Mouse (Mus musculus): ENCODE data around the gene Insig2. TPM values are rescaled to one million over a fixed set of nuclear protein-coding genes. Genes with fewer than 3 reads are reported as not detected.

The Insig2 gene
- 27.9 and 29.6 TPM in 2 replicates for polyA plus RNA-seq (2015; fragmentation: Nextera tagmentation; extraction: Ambion mirVana)

- Histone ChIP-seq H3K4me3 (replicated peaks; ENCODE audit: low read length) (no peak within 1 kb of the TSS), H3K27me3 (ENCODE audit: control insufficient read depth, insufficient read depth, low read length) (no peaks in the 10 kb centered on the region), H3K4me1 (ENCODE audit: control insufficient read depth, insufficient read depth, low read length) (peaks cover 8% of the 10 kb centered on the region), H3K27ac (ENCODE audit: low read length) (no peak within 1 kb of the TSS), H3K4me2 (ENCODE audit: low read depth, low read length) (no peak within 1 kb of the TSS), H3K36me3 (ENCODE audit: control insufficient read depth, insufficient read depth, low read length) (no peaks in the 10 kb centered on the region), H3K9me3 (replicated peaks; ENCODE audit: control insufficient read depth, low read length) (no peaks in the 10 kb centered on the region), H3K9ac (ENCODE audit: low read length) (no peak within 1 kb of the TSS)
- ATAC-seq (ENCODE audit: insufficient read depth, low FRiP score) = no peak
- 77% methylated on average over 1 of the region's 1 CpGs for WGBS
Measured at GRCm38 (mm10) chr1:121332485-121332884, at the start of gene Insig2. Insig2 (minus strand) TSS chr1:121332589.

- Histone ChIP-seq H3K4me3 (replicated peaks; ENCODE audit: low read length) (no peak overlapping the region), H3K36me3 (ENCODE audit: control insufficient read depth, insufficient read depth, low read length) (no peaks in the 10 kb centered on the region), H3K27ac (ENCODE audit: low read length) (no peak overlapping the region), H3K4me1 (ENCODE audit: control insufficient read depth, insufficient read depth, low read length) (no peaks in the 10 kb centered on the region), H3K4me2 (ENCODE audit: low read depth, low read length) (no peak overlapping the region), H3K9me3 (replicated peaks; ENCODE audit: control insufficient read depth, low read length) (no peaks in the 10 kb centered on the region), H3K27me3 (ENCODE audit: control insufficient read depth, insufficient read depth, low read length) (no peaks in the 10 kb centered on the region), H3K9ac (ENCODE audit: low read length) (no peak overlapping the region)
- no peak for ATAC-seq (ENCODE audit: insufficient read depth, low FRiP score)
- 82% methylated on average over 3 of the region's 3 CpGs for WGBS
Measured at GRCm38 (mm10) chr1:121381562-121381961, 49.2 kb upstream of the Insig2 start.

DNA sequence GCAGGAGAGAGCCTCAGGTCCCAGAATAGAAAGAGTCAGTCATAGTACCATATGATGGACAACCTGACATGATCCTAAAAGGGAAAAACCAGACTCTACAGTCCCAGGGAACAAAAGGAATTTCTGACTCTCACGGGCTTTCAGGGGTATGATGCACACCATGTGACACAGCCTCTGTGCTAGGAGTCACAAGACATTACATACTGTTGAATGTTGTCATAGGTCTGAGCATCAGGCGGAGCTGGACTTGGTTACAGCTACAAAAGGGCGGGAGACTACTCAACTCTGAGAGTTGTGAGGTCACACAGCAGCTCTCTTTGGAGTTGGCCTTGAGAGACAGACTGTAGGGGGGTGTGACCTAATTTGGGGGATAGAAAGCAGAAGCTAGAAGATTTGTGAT, 47.6 kb upstream of the Insig2 start:
- 74% methylated on average over 3 of the region's 3 CpGs for WGBS
- no peak overlapping the region for H3K4me3 ChIP-seq (replicated peaks; ENCODE audit: low read length)
- H3K4me1 ChIP-seq (ENCODE audit: control insufficient read depth, insufficient read depth, low read length) = no peaks in the 10 kb centered on the region
- ATAC-seq (ENCODE audit: insufficient read depth, low FRiP score) = no peak
- H3K27me3 ChIP-seq (ENCODE audit: control insufficient read depth, insufficient read depth, low read length) = no peaks in the 10 kb centered on the region
- H3K36me3 ChIP-seq (ENCODE audit: control insufficient read depth, insufficient read depth, low read length) = no peaks in the 10 kb centered on the region
- no peak overlapping the region for H3K9ac ChIP-seq (ENCODE audit: low read length)
- H3K9me3 ChIP-seq (replicated peaks; ENCODE audit: control insufficient read depth, low read length) = no peaks in the 10 kb centered on the region
- H3K4me2 ChIP-seq (ENCODE audit: low read depth, low read length) = no peak overlapping the region
- H3K27ac ChIP-seq (ENCODE audit: low read length) = no peak overlapping the region

DNA sequence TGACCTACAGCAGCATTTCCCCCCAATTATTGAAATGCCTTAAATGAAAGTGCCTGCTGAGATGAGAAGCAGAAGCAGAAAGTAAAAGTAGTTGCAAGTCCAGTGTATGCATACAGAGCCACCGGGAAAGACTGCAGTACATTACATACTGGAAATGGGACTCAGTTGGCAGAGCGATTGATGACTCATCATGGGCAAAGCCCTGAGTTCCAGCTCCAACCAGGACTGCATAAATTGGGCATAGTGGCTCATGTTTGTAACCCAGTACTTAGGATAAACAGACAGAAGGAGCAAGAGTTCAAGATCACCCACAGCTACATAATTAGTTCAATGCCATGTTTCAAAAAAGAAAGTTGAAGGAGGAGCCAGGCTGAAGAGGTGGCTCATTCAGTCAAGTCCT, 45.5 kb upstream of the Insig2 start:
- no peak overlapping the region for H3K9ac ChIP-seq (ENCODE audit: low read length)
- no peaks in the 10 kb centered on the region for H3K4me1 ChIP-seq (ENCODE audit: control insufficient read depth, insufficient read depth, low read length)
- no peak overlapping the region for H3K27ac ChIP-seq (ENCODE audit: low read length)
- no peak overlapping the region for H3K4me3 ChIP-seq (replicated peaks; ENCODE audit: low read length)
- H3K36me3 ChIP-seq (ENCODE audit: control insufficient read depth, insufficient read depth, low read length) = no peaks in the 10 kb centered on the region
- WGBS = 82% methylated on average over 2 of the region's 2 CpGs
- H3K27me3 ChIP-seq (ENCODE audit: control insufficient read depth, insufficient read depth, low read length) = no peaks in the 10 kb centered on the region
- no peak for ATAC-seq (ENCODE audit: insufficient read depth, low FRiP score)
- H3K4me2 ChIP-seq (ENCODE audit: low read depth, low read length) = no peak overlapping the region
- H3K9me3 ChIP-seq (replicated peaks; ENCODE audit: control insufficient read depth, low read length) = no peaks in the 10 kb centered on the region

- Histone ChIP-seq H3K27me3 (ENCODE audit: control insufficient read depth, insufficient read depth, low read length) (no peaks in the 10 kb centered on the region), H3K36me3 (ENCODE audit: control insufficient read depth, insufficient read depth, low read length) (no peaks in the 10 kb centered on the region), H3K4me1 (ENCODE audit: control insufficient read depth, insufficient read depth, low read length) (no peaks in the 10 kb centered on the region), H3K9ac (ENCODE audit: low read length) (no peak overlapping the region), H3K9me3 (replicated peaks; ENCODE audit: control insufficient read depth, low read length) (no peaks in the 10 kb centered on the region), H3K4me2 (ENCODE audit: low read depth, low read length) (no peak overlapping the region), H3K27ac (ENCODE audit: low read length) (no peak overlapping the region), H3K4me3 (replicated peaks; ENCODE audit: low read length) (no peak overlapping the region)
- ATAC-seq (ENCODE audit: insufficient read depth, low FRiP score) = no peak
- WGBS = 45% methylated on average over 1 of the region's 1 CpGs
Measured at GRCm38 (mm10) chr1:121377410-121377809, 45.0 kb upstream of the Insig2 start.

GRCm38 (mm10) chr1:121373631-121374030, 41.2 kb upstream of the Insig2 start:
- H3K4me3 ChIP-seq (replicated peaks; ENCODE audit: low read length) = no peak overlapping the region
- no peak for ATAC-seq (ENCODE audit: insufficient read depth, low FRiP score)
- 65% methylated on average over 2 of the region's 2 CpGs for WGBS
- H3K4me2 ChIP-seq (ENCODE audit: low read depth, low read length) = no peak overlapping the region
- H3K9ac ChIP-seq (ENCODE audit: low read length) = no peak overlapping the region
- H3K27me3 ChIP-seq (ENCODE audit: control insufficient read depth, insufficient read depth, low read length) = no peaks in the 10 kb centered on the region
- H3K4me1 ChIP-seq (ENCODE audit: control insufficient read depth, insufficient read depth, low read length) = no peaks in the 10 kb centered on the region
- no peaks in the 10 kb centered on the region for H3K9me3 ChIP-seq (replicated peaks; ENCODE audit: control insufficient read depth, low read length)
- no peak overlapping the region for H3K27ac ChIP-seq (ENCODE audit: low read length)
- H3K36me3 ChIP-seq (ENCODE audit: control insufficient read depth, insufficient read depth, low read length) = no peaks in the 10 kb centered on the region

DNA sequence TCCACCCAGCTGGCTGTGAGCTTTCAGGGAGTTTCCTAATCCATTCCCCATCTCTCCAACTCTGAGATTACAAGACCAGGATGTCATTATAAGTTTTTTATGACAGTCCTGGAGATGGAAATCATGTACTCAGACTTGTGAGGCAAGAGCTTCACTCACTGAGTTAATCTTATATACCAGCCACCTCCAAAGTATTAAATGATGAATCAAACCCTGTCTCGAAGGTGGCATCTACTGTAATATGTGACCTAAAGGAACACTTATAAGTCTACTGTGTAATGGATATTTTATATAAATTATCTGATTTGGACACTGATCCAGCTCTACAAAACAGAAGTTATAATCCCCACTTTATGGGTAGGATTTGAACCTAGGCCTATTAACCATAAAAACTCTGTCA, 40.3 kb upstream of the Insig2 start:
- Histone ChIP-seq H3K4me3 (replicated peaks; ENCODE audit: low read length) (no peak overlapping the region), H3K36me3 (ENCODE audit: control insufficient read depth, insufficient read depth, low read length) (no peaks in the 10 kb centered on the region), H3K4me2 (ENCODE audit: low read depth, low read length) (no peak overlapping the region), H3K9ac (ENCODE audit: low read length) (no peak overlapping the region), H3K27me3 (ENCODE audit: control insufficient read depth, insufficient read depth, low read length) (no peaks in the 10 kb centered on the region), H3K27ac (ENCODE audit: low read length) (no peak overlapping the region), H3K9me3 (replicated peaks; ENCODE audit: control insufficient read depth, low read length) (no peaks in the 10 kb centered on the region), H3K4me1 (ENCODE audit: control insufficient read depth, insufficient read depth, low read length) (no peaks in the 10 kb centered on the region)
- no peak for ATAC-seq (ENCODE audit: insufficient read depth, low FRiP score)
- 91% methylated on average over 1 of the region's 1 CpGs for WGBS

DNA sequence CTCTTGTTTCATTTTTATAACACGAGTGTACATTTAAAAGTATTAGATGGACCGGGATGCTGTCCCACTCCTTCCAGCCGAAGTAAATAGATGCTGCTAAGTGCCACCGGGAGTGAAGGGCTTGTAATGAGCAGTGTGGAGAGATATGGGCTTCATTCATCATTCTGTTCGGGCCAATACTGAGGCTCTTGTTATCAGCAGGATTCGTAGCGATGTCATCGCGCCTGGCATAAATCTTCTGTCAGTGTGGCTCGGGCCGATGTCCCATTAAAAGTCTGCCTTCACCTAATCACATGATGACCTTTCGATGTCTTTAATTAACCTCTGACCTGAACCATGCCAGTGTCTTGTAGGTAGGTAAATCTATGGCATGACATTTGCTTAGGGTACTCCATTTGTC, 39.1 kb upstream of the Insig2 start:
- no peaks in the 10 kb centered on the region for H3K27me3 ChIP-seq (ENCODE audit: control insufficient read depth, insufficient read depth, low read length)
- no peak overlapping the region for H3K9ac ChIP-seq (ENCODE audit: low read length)
- ATAC-seq (ENCODE audit: insufficient read depth, low FRiP score) = no peak
- H3K9me3 ChIP-seq (replicated peaks; ENCODE audit: control insufficient read depth, low read length) = no peaks in the 10 kb centered on the region
- no peak overlapping the region for H3K4me3 ChIP-seq (replicated peaks; ENCODE audit: low read length)
- no peak overlapping the region for H3K4me2 ChIP-seq (ENCODE audit: low read depth, low read length)
- no peaks in the 10 kb centered on the region for H3K4me1 ChIP-seq (ENCODE audit: control insufficient read depth, insufficient read depth, low read length)
- 25% methylated on average over 12 of the region's 12 CpGs for WGBS
- H3K36me3 ChIP-seq (ENCODE audit: control insufficient read depth, insufficient read depth, low read length) = no peaks in the 10 kb centered on the region
- no peak overlapping the region for H3K27ac ChIP-seq (ENCODE audit: low read length)

DNA sequence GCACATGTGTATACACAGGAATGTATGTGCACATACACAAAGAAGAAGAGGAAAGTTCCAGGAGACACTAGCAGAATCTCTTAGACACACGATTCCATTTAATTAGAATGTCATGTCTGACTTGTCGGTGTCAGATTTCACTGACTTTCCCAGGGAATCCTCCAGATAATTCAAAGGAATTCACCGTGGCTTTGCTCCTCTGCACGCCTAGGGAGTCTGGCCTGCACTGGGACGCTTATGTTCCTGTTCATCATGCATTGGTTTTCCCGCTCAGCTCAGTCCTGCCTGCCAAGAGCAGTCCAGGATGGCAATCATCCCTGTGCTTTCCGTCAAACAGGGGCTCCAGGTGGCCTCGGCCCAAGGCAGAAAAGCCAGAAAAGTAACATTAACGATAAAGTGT, 34.9 kb upstream of the Insig2 start:
- WGBS = 35% methylated on average over 9 of the region's 9 CpGs
- ATAC-seq (ENCODE audit: insufficient read depth, low FRiP score) = no peak

DNA sequence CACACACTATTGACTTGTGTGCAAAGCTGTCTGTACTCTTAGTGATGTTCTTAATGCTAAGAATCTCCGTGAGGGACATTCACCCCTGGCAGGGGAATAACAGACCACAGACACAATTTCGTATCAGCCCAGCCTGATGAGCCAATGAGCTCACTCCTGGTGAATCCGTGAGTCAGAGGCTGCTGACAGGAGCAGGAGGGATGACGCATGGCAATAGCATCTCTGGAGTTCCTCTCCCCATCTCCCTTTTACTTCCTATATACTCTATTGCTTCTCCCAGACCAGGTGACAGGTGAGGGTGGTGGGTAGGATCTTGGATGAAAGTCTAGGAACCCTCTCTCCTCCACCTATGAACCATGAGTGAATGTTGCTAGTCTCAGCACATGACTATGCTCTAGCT, 28.2 kb upstream of the Insig2 start:
- Histone ChIP-seq H3K9me3 (replicated peaks; ENCODE audit: control insufficient read depth, low read length) (no peaks in the 10 kb centered on the region), H3K4me1 (ENCODE audit: control insufficient read depth, insufficient read depth, low read length) (no peaks in the 10 kb centered on the region), H3K27me3 (ENCODE audit: control insufficient read depth, insufficient read depth, low read length) (no peaks in the 10 kb centered on the region), H3K4me3 (replicated peaks; ENCODE audit: low read length) (no peak overlapping the region), H3K36me3 (ENCODE audit: control insufficient read depth, insufficient read depth, low read length) (no peaks in the 10 kb centered on the region), H3K9ac (ENCODE audit: low read length) (no peak overlapping the region), H3K27ac (ENCODE audit: low read length) (no peak overlapping the region), H3K4me2 (ENCODE audit: low read depth, low read length) (no peak overlapping the region)
- no peak for ATAC-seq (ENCODE audit: insufficient read depth, low FRiP score)
- WGBS = 36% methylated on average over 4 of the region's 4 CpGs

More for the DNA sequence above, 34.9 kb upstream of the Insig2 start:
- H3K9me3 ChIP-seq (replicated peaks; ENCODE audit: control insufficient read depth, low read length) = no peaks in the 10 kb centered on the region
- no peak overlapping the region for H3K4me2 ChIP-seq (ENCODE audit: low read depth, low read length)
- no peak overlapping the region for H3K27ac ChIP-seq (ENCODE audit: low read length)
- no peak overlapping the region for H3K9ac ChIP-seq (ENCODE audit: low read length)
- no peaks in the 10 kb centered on the region for H3K36me3 ChIP-seq (ENCODE audit: control insufficient read depth, insufficient read depth, low read length)
- no peaks in the 10 kb centered on the region for H3K4me1 ChIP-seq (ENCODE audit: control insufficient read depth, insufficient read depth, low read length)
- no peak overlapping the region for H3K4me3 ChIP-seq (replicated peaks; ENCODE audit: low read length)
- H3K27me3 ChIP-seq (ENCODE audit: control insufficient read depth, insufficient read depth, low read length) = no peaks in the 10 kb centered on the region

Measured in stomach, embryonic 16.5 days (tissue).